Mouse (Mus musculus) MEL (cell line): ENCODE measurements at regions not wholly inside any gene's neighbourhood (a gene's known extent, or its start where the extent isn't known, plus 50 kb on each side); places are given as distances from the start of the nearest gene placed in this dataset.

Experiments
- CHD2 ChIP-seq: IDR thresholded peaks from 2 replicates; pipeline ENCODE4 v1.6.1; 2011; ENCODE audit warnings: low read length, improper control_type of control experiment
- CTCF ChIP-seq, 3 experiments: IDR thresholded peaks in 2 of 3; conservative IDR thresholded peaks in 1 of 3; 2 replicates each; pipeline ENCODE4 v1.5.1; 2011 to 2012; ENCODE audit warnings: low read length in 3 of 3, low read depth in 2 of 3, mild to moderate bottlenecking in 2 of 3, improper control_type of control experiment in 1 of 3, inconsistent platforms in 1 of 3, mixed read lengths in 1 of 3, moderate library complexity in 1 of 3; ENCODE audit not compliant: control insufficient read depth in 1 of 3, insufficient read depth in 1 of 3, poor library complexity in 1 of 3, severe bottlenecking in 1 of 3
- ELF1 ChIP-seq: IDR thresholded peaks from 2 replicates; pipeline ENCODE4 v1.6.1; 2014; ENCODE audit warnings: low read depth, mild to moderate bottlenecking, inconsistent platforms, low read length, improper control_type of control experiment, moderate library complexity
- GABPA ChIP-seq: IDR thresholded peaks from 2 replicates; pipeline ENCODE4 v1.6.1; 2012; ENCODE audit warnings: low read depth, mild to moderate bottlenecking, inconsistent platforms, low read length, improper control_type of control experiment, moderate library complexity
- JUND ChIP-seq: IDR thresholded peaks from 2 replicates; pipeline ENCODE4 v1.6.1; 2011; ENCODE audit warnings: low read depth, mild to moderate bottlenecking, improper control_type of control experiment, low read length
- MEF2A ChIP-seq: IDR thresholded peaks from 2 replicates; pipeline ENCODE4 v1.6.1; 2014; ENCODE audit warnings: low read depth, mild to moderate bottlenecking, inconsistent platforms, low read length, improper control_type of control experiment; ENCODE audit not compliant: poor library complexity, insufficient replicate concordance, severe bottlenecking; ENCODE audit errors: extremely low read depth
- MYC ChIP-seq: IDR thresholded peaks from 2 replicates; pipeline ENCODE4 v1.6.1; 2011; ENCODE audit warnings: low read depth, mild to moderate bottlenecking, low read length, improper control_type of control experiment, moderate library complexity
- POLR2A ChIP-seq, 2 experiments: IDR thresholded peaks; 2 replicates each; pipeline ENCODE4 v1.6.1; 2011 to 2012; ENCODE audit warnings: low read length in 2 of 2, mild to moderate bottlenecking in 2 of 2, control low read depth in 1 of 2, improper control_type of control experiment in 1 of 2, low read depth in 1 of 2, moderate library complexity in 1 of 2; ENCODE audit not compliant: control insufficient read depth in 1 of 2, insufficient read depth in 1 of 2, poor library complexity in 1 of 2
- POLR2AphosphoS2 ChIP-seq: IDR thresholded peaks from 2 replicates; pipeline ENCODE4 v1.6.1; 2011; ENCODE audit warnings: low read length, improper control_type of control experiment
- ZC3H11A ChIP-seq: IDR thresholded peaks from 2 replicates; pipeline ENCODE4 v1.6.1; 2012; ENCODE audit warnings: low read depth, mild to moderate bottlenecking, inconsistent platforms, low read length, improper control_type of control experiment

DNA sequence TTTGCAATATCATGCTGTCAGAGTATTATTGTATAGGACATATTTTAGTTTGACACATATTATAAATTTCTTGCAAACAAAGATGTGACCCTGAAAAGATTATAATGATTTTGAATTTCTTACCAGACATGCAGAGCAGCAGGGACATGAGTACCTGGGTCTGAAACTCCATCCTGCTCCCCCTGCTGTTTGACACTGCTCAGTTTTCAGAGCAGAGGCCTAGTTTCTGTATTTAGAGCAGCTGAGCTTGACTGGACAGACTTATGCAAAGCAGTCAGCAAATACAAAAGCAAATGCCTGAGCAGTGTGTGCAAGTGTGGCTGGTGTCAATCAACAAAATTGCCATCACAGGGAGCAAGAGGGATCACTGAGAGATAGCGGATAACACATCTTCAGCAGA, 733.0 kb downstream of the Rpia start:
- TF ChIP-seq MYC (no peak), CTCF (IDR thresholded peaks at IDR 0.05 in 2 of 3, conservative IDR thresholded peaks at IDR 0.05 in 1 of 3; ENCODE audit: control insufficient read depth in 1 of 3, insufficient read depth in 1 of 3, low read depth in 2 of 3, low read length in 3 of 3, poor library complexity in 1 of 3, severe bottlenecking in 1 of 3) (no peak), POLR2A (IDR thresholded peaks at IDR 0.05; ENCODE audit: control insufficient read depth in 1 of 2, insufficient read depth in 1 of 2, low read depth in 1 of 2, low read length in 2 of 2, poor library complexity in 1 of 2) (no peak), JUND (no peak), CHD2 (no peak), ZC3H11A (no peak), POLR2AphosphoS2 (no peak), GABPA (no peak), ELF1 (no peak), MEF2A (no peak)
